Mouse (Mus musculus) T-helper 1 cell (primary cell): ENCODE data around the gene Tirap.

Experiments used
- in situ Hi-C: fragments of 300-600 bp; cut with MboI, MseI; formaldehyde crosslinking; loops from one replicate; pipeline ENCODE4 v1.15.1; 2025; ENCODE audit warnings: high pct_unique_total_duplicates

The Tirap gene

DNA sequence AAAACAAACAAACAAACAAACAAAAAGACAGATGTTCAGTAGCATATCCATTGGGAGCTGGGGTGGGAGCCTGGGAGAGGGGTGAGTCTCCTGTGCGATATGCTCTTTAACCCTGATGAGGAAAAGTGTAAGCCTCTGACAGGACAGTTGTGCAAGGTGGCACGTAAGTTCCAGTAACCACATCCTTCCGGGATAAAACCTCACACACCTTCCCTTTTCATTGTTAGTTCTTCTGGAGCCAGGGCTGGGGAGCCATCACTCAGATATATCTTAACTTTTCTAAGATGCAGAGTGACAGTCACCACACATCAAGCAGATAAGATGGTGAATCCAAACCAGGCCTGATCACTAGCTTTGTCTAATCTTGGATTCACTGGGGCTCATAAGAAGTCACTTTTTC, 6.0 kb downstream of the Tirap start:
- in situ Hi-C loops, result no loop called here

DNA sequence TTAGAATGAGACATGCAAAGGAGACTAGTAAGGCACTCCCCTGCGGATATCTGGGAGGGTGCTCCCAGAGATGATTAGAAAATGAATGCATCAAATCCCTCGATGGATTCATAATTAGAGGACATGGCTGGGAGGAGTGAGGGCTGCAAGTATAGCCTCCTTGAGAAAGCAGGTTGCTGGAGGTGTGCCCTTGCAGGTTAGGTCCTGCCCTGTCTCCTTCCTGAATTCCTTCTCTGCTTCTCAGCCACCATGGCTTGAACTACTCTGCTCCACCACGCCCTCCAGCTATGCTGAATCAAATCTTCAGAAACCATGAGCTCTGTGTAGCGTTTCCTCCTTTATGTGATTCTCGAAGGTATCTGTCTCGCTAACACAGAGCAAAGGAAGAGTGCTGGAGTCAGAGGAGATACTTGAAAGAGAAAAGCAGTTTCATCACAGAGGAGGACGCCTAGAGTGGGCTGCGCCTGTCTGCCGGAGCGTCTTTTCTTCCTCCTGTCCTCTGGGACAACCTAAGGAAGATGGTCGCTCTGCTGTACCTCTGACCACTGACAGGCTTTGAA, 7.0 kb downstream of the Tirap start:
- in situ Hi-C loops, result no loop called here

DNA sequence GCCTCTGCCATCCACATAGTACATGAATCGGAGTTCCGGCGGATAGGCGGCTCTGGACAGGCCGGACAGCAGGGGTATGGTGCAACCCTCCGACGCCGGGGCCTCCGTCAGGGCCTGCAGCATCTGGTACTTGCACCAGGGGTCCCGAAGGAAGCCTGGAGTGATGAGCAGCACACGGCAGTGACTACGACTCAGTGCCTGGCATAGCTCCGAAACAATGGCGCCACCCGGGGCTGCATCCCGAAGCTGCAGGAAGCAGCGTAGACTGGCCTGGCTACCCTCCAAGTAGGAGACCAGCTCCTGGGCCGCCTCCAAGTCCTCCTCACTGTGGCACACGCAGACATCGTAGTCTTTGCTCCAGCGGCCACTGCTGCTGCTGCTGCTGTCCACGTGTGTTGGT, 11.4 kb downstream of the Tirap start:
- in situ Hi-C loops, result no loop called here

DNA sequence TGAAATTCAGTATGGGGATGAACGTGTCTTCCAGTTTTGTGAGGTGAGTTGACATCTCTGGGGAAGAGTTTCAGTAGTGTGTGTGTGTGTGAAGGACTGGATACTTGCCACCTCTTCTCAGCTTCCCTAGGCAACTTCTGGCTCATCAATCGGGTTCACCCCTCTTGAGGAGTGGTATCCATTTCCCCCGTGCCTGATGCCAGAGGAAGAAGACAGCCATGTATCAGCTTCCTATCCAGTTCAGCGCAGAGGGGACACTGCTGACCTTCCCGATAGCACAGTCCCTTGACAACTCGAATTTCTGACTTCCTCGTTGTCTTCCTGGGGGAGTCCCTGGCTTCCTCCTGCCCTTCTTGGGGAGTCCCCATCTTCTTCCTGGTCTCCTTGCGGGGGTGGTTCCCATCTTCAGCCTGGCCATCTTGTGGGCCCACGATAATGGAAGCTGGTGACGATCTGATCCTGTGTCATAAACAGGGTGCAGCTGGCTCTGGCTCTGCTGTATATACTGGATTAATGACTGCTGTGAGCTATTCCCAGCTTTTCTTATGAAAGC, 12.7 kb downstream of the Tirap start:
- in situ Hi-C loops, result no loop called here

DNA sequence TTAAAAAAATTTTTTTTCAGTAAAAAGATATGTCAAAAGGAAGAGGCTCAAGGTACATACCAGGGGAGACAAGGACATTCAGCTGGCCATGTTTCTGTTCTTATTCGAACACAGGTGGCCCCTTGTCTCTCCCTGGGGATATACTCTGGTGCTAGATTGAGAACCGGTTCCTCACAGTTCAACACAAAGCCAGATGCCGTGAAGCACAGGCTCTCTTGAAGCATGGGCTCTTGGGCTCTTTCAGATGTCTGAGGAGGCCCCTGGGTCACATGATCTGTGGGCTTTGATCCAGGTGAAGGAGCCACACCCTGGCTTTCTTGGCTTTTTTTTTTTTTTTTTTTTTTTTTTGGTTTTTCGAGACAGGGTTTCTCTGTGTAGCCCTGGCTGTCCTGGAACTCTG, 13.7 kb downstream of the Tirap start:
- in situ Hi-C loops, result no loop called here

DNA sequence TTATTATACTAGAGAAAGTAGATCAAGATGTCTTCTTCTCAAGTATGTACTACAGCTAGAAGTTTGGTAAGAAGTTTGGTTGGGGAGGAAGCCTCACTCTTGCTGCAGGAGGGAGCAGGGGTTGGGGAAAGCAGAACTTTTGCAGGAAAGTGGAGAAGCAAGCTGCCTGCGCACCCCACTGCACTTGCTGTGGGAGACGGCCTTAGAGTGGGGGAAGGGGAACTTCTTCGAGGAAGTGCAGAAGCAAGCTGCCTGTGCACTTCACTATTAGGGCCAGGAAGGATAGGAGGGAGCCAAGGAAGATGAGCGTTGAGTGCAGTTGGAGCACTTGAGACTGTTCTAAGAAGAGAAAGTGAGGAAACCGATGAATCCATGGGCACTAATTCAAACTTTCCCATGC, 16.7 kb downstream of the Tirap start:
- in situ Hi-C loops, result no loop called here

DNA sequence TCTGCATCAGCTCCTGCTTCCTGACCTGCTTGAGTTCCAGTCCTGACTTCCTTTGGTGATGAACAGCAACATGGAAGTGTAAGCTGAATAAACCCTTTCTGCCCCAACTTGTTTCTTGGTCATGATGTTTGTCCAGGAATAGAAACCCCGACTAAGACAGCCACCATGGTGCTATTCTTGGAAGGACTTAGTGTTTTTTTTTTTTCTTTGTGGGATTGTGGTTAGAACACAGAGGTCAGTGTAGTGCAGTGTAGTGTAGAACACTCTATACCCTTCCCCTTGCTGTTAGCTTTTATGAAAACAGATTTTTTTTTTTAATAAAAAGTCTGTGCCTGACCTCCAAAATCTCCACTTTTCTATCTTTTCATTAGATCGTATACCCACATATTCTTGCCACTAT, 17.3 kb downstream of the Tirap start:
- in situ Hi-C loops, result no loop called here

DNA sequence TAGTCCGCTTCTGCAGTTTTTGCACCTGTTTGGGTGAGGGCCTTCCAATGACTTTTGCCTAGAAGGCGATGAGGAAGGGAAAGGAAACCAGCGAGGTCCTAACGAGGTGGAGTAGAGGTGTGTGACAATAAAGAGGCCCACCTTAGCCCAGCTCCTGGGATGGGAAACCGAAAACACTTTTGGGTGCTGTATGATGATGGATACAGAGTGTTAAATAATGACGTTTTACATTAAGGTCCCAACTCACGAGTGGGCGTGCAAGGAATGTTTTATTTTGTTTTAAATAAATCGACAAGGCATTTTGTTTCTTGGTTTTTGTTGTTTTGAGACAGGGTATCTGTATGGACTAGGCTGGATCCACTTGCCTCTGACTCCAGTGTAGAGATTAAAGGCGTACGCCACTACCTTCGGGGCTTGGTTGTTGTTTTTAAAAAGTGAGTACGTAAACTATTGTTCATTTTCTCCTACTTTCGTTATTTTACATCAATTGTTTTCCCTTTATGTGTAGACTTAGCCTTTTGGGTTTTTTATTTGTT, 23.9 kb downstream of the Tirap start:
- in situ Hi-C loops, result no loop called here

DNA sequence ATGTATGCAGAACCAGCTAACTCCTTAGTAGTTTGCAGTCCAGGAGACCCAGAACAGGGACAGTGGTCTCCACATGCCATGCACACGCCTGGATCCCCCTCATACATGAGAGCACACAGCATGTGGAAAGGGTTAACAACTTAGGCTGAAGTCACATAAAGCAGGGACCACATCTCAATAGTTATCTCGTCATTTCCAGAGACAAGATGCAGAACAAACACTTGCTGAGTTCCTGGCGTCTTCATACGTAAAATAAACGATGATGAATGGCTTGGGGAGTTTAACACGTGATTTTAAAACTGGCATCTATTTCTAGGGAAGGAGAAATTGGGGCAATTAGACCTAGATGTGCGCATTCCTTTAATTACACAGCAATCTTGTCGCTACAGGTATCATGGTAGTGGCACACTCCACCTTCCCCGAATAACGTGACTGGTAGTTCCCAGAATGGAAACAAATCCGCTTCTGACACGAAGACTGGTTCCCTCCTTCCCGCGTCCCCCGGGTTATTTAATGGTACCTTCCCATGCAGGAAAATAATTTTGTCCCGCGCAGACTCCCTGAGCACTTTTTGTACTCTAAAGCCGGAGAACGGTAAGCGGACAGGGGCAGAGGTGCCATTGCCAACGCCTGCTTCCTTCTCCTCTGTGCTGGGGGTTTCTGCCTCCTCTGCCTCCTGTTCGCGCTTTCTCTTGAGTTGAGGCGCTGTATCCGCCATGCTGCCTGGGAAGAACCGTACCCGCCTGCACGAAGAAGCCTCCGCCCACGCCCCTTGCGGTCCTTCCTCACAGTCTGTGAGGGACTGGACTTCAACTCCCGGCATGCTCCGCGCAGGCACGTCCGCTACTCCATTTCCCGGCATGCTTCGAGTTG, 24.6 kb downstream of the Tirap start, which contains the start of gene Dcps:
TSS of gene Dcps (minus strand) at position 811 of the 873 bp plus-strand sequence.
- in situ Hi-C loops, result no loop called here

DNA sequence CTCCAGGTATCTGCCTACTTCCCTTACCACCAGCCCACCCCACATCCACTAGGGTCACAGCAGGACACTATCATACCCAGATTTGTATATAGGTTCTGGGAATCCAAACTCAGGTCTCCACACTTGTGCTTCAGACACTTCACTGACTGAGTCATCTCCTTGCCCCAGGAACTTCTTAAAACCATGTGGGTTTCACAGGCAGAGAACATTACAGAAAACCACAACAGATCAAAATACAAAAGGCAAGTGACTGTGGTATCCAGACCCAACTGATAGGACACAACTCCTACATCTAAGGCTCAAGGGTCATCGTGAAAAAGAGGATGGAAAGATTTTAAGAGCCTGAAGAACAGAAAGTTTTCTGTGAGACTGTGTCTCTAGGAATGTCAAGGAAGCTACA, 26.8 kb downstream of the Tirap start:
- in situ Hi-C loops, result no loop called here

DNA sequence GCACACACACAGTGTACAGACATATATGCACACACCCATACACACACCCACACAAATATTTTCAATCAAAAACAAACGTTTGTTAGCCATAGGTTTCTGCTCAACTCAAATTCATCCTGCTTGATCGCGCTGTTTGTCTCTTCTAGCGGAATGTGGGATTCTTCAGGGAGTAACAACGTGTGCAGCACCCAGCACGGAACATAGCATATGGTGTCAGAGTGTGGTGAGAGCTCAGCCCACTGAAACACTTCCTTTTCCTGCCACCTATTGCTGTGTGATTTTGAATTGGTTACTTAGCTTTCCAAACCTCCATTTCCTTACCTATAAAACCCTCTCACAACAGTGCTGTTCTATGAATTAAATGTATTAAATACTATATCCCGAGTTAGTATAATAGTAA, 30.0 kb downstream of the Tirap start:
- in situ Hi-C loops, result no loop called here

DNA sequence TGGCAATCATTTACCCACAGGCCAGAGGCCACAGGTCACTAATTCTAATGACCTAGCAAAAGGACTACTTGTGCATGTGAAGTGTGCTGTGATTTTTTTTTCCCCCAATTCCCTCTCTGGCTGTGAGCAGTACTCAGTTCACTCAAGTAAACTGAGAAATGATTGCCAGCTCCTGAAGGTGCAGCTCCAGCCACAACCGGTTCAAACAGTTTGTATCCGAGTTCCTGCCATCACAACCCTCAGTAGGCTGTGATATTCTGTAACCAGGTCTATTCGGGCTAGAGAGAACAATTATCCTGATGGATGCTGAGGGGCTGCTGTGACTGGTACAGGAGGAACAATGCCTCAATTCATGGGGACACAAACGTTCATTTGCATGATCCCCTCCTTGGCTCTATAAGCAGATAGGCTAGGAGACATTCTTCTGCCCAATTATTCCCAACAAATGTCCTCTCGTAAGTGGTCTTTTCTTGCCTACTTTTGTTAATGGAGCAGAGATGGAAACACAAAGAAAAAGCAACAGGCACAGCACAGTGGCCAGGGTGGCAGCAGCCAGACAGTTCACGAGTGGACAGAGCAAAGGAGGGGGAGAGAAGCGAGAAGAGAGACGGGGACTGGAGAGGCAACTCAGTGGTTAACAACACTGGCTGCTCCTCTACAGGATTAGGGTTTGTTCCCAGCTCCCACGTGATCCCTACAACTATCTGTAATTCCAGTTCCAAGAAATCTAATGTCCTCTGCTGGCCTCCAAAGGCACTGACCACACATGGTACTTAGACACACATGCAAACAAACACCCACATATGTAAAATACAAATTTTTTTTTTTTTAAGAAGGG, 33.1 kb downstream of the Tirap start:
- in situ Hi-C loops, result no loop called here

DNA sequence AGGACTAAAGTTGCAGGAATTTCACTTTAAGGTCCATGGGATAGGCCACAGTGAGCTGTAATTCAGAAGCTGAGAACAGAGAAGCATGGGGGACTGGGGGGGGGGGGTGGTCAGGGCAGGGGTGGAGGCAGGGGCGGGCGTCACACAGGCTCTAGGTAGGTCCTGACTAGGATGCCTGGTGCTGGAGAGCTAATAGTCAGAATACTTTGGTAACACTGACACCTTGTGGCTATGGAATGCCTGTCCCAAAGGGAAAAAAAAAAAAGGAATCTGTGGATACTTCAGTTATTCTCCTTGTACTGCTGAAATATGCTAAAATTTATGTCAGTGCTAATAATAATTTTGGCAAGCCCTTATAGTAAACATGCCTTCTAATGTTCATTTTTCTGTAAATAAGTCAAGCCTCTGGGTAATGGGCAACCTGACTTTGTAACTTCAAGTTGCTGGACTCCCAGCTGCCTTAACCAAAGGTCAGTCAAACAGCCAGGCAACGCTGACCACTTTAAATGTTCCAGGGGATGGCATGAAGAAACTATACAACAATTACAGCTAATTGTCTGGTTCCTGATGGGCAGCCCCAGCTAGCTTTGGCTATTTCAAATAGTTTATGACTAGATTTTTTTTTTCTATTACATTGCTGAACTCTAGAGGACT, 33.8 kb downstream of the Tirap start:
- in situ Hi-C loops, result no loop called here

DNA sequence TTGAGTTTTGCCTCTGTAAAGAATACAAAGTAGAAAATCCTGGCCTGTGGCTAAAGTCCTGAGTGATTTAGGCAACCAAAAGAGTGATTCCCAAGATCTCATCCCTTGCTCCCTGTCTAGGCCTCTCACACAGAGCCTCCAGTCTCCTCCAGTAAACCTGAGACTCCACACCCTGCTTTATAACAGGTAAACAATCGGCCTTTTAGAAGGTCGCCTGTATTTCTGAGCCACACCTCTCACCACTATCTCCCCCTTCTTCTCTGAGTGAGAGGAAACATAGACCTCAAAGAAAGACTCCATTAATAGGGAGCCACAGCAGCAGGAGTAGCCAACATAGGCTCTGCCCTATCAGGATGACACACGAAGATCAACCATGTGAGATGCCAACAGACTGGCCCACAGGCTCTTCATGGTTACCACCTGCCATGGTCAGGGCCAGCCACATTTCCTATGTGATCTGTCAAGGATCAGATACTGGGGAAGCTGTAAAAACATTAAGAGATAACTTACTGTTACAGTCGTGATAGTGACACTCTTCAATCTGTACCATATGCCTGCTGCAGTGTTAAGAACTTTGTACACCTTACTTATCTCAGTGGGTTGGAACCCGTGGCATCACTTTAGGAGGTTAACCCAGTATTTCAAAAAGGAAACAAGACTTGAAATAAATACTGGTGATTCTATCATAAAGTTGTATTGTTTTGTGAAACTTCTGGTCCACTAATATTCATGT, 35.8 kb downstream of the Tirap start:
- in situ Hi-C loops, result loop anchor here (5.0 kb wide), 2 partner anchors 177 to 662 kb away; no protein-coding TSS in a partner anchor

DNA sequence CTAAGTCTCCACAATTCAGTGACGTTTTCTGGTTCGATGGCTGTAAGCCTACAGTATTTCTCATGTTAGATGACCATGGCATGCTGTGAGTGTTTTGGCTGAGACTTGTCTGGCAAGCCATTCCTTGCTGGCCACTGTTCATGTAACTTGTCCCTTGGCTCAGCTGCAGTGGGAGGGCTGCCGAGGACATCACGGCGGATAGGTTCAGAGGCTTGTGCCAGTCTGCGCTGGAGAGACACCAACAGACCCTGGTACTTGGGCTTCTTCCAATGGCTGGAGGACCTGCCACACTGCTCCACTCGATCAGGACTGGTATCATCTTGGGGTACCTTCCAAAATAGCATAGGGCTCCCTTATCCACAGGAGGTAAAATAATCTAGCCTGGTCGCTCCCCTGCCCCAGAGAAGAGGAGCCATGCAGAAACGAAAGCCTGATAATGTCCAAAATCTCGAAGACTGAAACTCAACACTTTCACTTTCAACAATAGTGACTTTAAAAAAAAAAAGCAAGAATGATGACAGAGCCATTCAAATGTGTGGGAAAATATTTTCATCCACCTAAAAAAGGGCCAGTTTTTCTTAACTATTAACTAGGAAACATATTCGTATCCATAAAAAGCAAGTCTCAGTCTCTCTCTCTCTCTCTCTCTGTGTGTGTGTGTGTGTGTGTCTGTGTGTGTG, 36.9 kb downstream of the Tirap start:
- in situ Hi-C loops, result loop anchor here (5.0 kb wide), 2 partner anchors 176 to 661 kb away; no protein-coding TSS in a partner anchor

DNA sequence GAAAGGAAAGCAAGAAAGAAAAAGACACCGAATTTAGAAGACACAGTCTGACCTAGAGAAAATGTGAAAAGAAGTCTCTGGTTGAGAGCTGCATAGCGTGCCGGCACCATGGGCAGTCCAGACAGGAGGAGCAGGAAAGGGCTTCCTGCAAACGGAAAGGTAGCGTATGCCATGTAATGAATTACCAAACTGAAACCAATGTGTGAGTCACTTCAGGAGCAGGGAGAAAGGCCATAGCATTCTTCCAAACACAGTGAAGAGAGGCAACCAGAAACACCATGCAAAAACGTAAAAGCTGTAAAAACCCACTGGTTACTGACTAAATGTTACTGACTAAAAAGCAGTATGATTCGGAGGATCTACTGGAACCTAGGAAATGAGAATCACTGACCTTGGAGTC, 38.4 kb downstream of the Tirap start:
- in situ Hi-C loops, result loop anchor here (5.0 kb wide), 2 partner anchors 174 to 659 kb away; no protein-coding TSS in a partner anchor

DNA sequence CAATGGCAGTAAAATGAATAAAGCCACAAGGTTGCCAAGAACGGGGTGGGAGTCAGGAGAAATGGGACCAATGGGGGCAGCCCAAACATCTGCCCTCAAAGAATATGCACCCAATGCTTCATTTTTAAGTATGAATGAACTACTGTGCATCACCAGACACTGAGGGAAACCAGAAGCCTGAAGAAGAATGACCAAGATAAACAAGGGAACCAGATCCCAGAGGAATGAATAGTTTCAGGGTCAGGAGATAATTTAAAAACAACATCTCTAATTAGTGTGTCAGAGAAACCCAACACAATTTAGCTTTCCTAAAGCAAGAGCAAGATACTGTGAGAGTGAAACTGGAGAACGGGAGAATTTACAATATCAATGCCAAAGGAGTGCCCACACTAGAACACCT, 39.4 kb downstream of the Tirap start:
- in situ Hi-C loops, result loop anchor here (5.0 kb wide), 2 partner anchors 173 to 658 kb away; no protein-coding TSS in a partner anchor

DNA sequence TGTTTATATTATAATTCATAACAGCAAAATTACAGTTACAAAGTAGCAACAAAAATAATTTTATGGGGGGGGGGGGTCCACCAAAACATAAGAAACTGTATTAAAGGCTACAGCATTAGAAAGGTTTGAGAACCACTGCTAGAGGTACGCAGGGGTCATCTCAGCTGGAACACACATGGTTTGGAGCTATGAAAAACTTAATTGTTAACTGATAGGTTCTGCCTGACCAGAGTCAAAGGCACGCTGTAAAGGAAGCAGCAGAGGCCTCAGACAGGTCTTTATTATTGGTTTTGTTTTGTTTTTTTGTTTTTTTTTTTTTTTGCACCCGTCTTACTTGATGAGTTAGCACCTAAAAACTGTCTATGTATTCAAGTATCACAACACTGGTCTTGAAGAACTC, 41.6 kb downstream of the Tirap start:
- in situ Hi-C loops, result no loop called here

DNA sequence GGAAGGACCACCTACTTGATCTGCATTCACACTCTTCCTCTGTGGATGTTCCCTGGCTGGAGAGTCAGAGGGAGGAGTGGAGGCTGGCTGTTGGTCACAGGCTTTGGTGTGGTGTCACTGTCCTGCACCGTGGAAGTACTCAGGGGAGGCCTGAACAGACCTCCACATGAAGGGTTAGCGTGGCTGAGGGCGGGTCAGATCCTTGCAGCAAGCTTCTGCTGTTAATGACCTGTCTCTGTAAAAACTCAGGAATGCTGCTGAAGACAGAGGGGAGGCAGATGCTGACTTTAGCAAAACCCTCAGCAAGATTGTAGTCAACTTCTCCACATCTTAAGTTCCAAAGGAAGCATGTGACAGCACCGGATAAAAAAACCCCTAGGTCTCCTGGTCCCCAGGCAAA, 43.2 kb downstream of the Tirap start:
- in situ Hi-C loops, result no loop called here
